Mouse (Mus musculus) midbrain, embryonic 11.5 days (tissue): ENCODE results near the gene 1500009C09Rik. TPM values are rescaled to one million over a fixed set of nuclear protein-coding genes. Genes with fewer than 3 reads are reported as not detected.

Experiments
- polyA plus RNA-seq: library from polyadenylated mRNA; unstranded; fragments of >200 nt; fragmentation: Nextera tagmentation; extraction: Ambion mirVana; gene quantifications from 2 replicates; pipeline ENCODE4 v1.2.1, GENCODE M21; 2014

The 1500009C09Rik gene
- polyA plus RNA-seq, 1 experiment from 2014 or later = 1.0 TPM

Other genes starting within 250 kb of the 1500009C09Rik start
- gene Desi1, start 218.5 kb upstream of the 1500009C09Rik start, polyA plus RNA-seq = 33.7 and 37.8 TPM in 2 replicates
- gene Snu13, start 204.8 kb upstream of the 1500009C09Rik start, polyA plus RNA-seq = 275 and 283 TPM in 2 replicates
- not detected in 2 replicates for gene 4930407I10Rik, start 193.2 kb upstream of the 1500009C09Rik start, polyA plus RNA-seq
- gene Mei1, start 182.4 kb upstream of the 1500009C09Rik start, polyA plus RNA-seq = 0.04 TPM in 1 of 2 replicates, not detected in the other
- 17.2 and 18.5 TPM in 2 replicates for gene Ccdc134, start 124.5 kb upstream of the 1500009C09Rik start, polyA plus RNA-seq
- gene Srebf2, start 105.2 kb upstream of the 1500009C09Rik start, polyA plus RNA-seq = 148 and 170 TPM in 2 replicates
- gene Shisa8, start 39.6 kb upstream of the 1500009C09Rik start, polyA plus RNA-seq = 0.14 and 0.57 TPM in 2 replicates
- gene Tnfrsf13c, start 28.0 kb upstream of the 1500009C09Rik start, polyA plus RNA-seq = 0.07 and 0.17 TPM in 2 replicates
- 79.2 and 89.1 TPM in 2 replicates for gene Cenpm, start 7.6 kb upstream of the 1500009C09Rik start, polyA plus RNA-seq
- gene Sept3, start 22.5 kb downstream of the 1500009C09Rik start, polyA plus RNA-seq = 163 and 169 TPM in 2 replicates
- gene Wbp2nl, start 46.6 kb downstream of the 1500009C09Rik start, polyA plus RNA-seq = 0.11 TPM in 1 of 2 replicates, not detected in the other
- 20.6 and 21.6 TPM in 2 replicates for gene Naga, start 86.5 kb downstream of the 1500009C09Rik start, polyA plus RNA-seq
- gene Pheta2, start 86.5 kb downstream of the 1500009C09Rik start, polyA plus RNA-seq = 3.4 and 4.3 TPM in 2 replicates
- 253 and 268 TPM in 2 replicates for gene Smdt1, start 86.6 kb downstream of the 1500009C09Rik start, polyA plus RNA-seq
- 290 and 293 TPM in 2 replicates for gene Ndufa6, start 101.9 kb downstream of the 1500009C09Rik start, polyA plus RNA-seq
- 1.7 and 1.9 TPM in 2 replicates for gene Cyp2d22, start 127.9 kb downstream of the 1500009C09Rik start, polyA plus RNA-seq
- gene Cyp2d11, start 141.6 kb downstream of the 1500009C09Rik start, polyA plus RNA-seq = not detected in 2 replicates
- gene Cyp2d10, start 154.8 kb downstream of the 1500009C09Rik start, polyA plus RNA-seq = not detected in 2 replicates
- gene Cyp2d9, start 181.0 kb downstream of the 1500009C09Rik start, polyA plus RNA-seq = not detected in 2 replicates